Mouse (Mus musculus): ENCODE results near the gene Gm340.

Gene Gm340

DNA sequence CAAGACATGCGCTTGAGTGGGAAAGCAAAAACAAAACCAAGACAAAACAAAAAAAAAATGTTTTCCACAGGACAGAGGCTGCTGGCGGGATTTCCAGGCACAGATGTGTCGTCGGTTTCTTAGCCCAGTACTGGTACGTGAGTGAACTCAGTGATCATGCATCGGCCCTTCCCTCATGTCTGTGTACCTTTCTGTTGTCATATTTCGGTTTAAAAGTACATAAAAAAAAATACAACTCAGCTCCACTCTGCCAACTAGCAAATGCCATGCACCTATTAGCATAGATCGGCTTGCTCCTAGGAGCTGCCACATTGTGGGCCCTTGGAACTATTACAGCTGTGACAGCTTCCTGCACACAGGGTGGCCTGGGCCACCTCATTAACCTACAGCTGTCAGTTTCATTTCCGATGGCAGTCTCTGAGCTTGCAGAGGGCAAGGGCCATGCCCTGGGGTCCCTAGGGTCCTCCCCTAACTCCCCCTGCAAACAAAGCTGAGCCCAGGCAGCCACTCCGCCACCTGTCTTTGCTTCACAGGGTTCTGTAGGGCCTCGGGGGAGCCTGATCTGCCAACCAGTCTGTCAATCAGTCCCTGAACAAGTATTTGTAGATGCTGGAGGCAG, 33.5 kb downstream of the Gm340 start:
- DNase-seq, result no peak

DNA sequence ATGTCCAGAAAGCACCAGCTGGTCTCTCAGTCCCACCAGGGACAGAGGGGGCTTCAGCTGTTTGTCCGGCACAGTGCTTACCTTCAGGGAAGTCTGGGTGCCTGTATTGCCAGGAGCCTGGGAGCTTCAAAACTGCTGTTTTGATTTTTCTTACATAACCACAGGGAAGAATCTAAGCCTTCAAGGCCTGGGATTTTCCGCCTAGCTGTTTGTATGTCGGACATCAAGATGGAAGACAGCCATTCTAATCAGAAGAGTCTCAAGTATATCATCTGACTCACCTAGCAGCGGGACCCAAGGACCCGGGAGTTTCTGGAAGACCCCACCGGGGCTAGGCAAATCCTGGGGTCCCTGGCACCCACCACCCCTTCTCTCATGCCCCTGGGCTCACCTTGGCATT, 34.1 kb downstream of the Gm340 start:
- DNase-seq, result no peak

DNA sequence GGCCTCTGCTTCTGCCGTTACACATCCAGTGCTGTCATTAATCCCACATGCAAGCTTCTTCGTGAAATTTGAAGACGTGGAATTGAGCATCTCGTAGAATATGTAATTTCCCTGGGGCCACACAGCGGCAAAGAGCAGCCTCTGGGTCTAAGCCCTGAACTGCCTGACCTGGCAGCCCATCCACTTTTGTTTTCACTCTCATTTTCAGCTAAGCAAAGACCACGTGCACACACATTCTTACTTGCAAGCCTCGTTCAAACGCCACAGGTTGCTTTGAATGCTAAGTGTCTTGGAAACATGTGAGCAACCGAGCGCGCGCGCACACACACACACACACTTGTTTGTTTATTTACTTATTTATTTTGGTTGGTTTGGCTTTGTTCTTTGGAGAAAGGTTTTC, 34.9 kb downstream of the Gm340 start:
- no peak for DNase-seq

DNA sequence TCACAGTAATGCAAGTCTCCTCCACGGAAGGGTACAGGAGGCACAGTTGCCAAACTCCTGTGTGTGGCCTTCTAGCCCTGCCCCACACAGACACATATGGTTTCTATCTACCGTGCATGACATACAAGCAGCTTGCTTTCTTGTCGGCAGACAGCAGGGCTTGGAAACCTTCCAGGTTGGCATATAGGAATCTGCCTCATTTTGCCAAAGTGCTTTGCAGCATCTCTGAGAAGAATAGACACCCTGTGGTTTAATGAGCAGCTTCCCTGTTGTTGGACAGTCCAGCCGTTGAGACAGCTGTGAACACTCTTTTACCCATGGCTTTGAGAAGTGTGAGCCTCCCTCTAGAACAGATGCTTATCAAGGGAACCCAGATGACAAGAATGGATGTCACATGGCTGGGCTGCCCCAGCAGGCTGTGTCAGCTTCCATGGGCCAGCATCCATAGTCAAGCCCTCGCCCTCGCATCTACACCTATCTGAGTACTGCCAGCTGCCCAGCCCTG, 36.0 kb downstream of the Gm340 start:
- no peak for DNase-seq

DNA sequence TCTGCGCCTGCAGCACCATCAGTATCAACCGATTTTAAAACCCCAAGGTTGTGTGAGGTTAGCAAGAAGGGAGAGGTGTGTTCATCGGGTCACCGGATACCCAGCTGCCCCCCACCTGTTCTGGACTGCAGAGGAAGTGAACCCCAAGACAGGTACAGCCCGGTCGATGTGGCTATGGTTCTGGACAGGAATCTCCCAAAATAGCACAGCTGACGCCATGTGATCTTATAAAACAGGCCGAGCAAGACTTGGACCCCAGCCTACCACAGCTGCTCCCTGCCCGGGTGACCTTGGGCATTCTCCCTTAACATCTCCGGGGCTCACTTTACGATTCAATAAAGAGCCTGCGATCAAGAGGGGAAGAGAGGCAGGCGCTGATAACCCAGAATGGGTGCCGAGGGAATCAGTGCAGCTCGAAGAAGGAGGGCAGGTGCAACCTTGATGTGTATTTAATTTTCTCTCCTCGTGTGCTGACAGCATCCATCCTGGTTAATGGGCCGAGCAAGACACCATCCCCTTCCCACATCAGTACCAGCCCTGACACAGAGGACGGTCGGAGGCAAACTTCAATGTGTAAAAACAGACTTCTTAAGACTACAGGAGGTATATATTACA, 36.7 kb downstream of the Gm340 start:
- DNase-seq, result no peak

DNA sequence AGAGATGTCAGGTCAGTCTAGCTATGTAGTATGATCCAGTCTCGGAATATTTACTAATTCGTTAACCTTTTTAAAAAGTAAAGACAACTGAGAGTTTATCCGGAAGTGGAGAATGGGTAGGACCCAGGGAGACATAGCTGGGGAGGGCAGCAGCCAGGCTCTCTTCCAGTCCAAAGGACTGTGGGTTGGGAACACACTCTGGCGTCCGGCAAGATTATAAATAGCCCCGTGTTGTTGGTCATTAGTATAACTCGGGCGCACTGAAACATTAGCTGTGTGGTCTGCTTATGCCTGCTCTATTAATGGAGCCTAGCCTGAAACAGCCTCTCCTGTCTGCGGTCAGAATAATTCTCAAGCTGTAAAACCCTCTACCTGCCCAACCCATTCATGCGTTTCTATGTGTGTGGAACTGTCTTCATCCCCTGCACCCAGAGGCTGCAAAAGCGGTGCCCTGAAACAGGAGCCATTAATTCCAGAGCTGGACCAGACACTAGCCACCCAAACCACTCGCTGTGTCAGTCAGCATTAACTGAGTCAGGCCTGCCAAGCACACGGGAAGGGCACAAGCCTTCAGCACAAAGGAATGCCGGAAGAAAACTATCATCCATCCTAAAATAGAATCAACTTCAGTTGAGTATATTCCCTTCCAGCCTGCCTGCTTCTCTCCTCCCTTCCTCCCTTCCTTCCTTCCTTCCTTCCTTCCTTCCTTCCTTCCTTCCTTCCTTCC, 38.4 kb downstream of the Gm340 start:
- DNase-seq, result no peak

DNA sequence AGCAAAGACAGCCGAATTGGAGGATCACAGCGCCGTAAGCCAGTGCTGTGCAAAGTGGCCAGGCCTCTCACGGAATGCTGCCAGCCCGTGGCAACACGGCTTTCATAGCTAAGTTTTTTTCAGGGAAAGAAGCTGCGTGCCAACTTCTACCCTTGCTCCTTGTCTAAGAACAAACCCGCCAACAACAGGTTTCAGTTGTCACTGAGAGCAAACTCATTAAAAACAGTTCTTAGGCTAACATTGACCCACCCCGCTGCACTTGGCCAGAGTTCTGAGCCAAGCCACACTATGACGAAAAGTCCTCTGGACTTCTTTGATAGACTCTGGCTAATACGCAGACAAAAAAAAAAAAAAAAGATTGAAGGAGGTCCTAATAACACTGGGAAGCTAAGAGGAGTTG, 46.8 kb downstream of the Gm340 start:
- DNase-seq, result no peak

DNA sequence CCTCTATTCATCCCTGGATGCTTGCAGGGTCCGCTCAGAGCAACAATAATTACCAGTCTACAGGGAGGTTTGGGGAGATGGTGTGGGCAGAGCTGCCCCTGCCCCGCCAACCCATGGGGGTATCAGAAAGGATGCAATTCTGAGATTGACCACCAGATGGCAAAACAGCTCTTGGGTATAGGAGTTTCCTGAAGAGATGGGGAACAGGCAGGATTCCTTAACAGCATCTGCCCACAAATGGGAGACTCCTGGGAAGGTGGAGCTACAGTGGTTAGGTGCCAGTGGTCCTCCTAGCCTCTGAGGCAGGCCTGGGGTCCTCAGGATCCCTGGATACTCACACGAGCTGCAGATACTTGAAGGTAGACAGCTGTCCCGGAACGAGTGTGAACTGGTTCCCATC, 47.4 kb downstream of the Gm340 start:
- DNase-seq, result peak; percentile 65

DNA sequence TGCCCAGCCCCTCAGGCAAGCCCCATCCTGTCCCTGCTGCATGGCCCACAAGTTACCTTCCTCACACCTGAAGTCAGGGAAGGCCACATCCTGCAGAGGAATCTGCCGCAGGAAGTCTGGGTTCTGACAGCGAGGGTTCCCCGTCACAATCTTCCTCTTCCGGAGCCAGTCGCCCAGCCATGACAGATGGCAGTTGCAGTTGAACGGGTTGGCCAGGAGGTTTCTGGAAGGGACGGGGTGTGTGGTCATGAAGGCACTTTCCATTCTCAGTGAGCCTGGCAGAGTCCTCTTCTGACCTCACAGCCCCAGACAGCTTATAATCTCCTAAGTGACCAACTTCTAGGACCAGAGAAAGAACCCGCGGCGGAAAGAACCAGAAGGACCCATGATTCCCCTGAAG, 51.9 kb downstream of the Gm340 start:
- peak; percentile 34 for DNase-seq

DNA sequence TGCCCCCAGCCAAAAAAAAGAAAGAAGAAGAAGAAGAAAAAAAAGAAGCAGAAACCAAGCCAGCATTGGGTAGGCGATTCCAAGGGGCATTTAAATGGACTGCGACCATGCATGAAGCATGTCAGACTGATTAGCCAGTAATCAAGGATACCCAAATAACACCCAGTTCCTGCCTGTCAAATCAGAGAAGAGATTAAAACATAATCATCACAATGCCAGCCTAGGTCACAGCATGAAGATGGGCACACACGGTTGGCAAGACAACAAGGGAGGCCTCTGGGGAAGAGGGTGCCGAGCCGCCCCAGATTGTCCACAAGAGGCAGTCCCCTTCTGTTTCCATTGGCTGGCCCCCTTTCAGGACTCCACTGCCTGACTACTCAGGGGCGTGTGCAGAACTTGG, 52.8 kb downstream of the Gm340 start:
- DNase-seq, result no peak

All from thymus, postnatal 4 days (tissue).